Mouse (Mus musculus) gastrocnemius, postnatal 25 days (tissue): ENCODE measurements around the gene Mmp11. TPM values are rescaled to one million over a fixed set of nuclear protein-coding genes. Genes with fewer than 3 reads are reported as not detected.
A peak's percentile ranks its signal among the peaks of the same experiment; 100 is the strongest.

ENCODE experiments used
- DNase-seq: peaks from one replicate; pipeline ENCODE4 v3.0.0; 2022
- long read RNA-seq, 2 experiments: library from polyadenylated mRNA; stranded (forward); transcript quantifications; one replicate each; pipeline ENCODE4 v2.0.0; 2021
- total RNA-seq, 2 experiments: library from RNA; stranded (reverse); gene quantifications; 1 replicate in 1 of 2; 2 replicates in 1 of 2; pipeline ENCODE4 v1.2.3; 2021

The Mmp11 gene
- 1 to 10 TPM; 1.7 to 3.3 TPM for total RNA-seq
- long read RNA-seq, experiment 1, partial matches to known transcripts, result 0 of 1 reads
- long read RNA-seq, experiment 1, other reads (novel, unspliced or antisense), result 0 of 1 reads
- long read RNA-seq, experiment 2, partial matches to known transcripts, result 0 of 3 reads
- long read RNA-seq, experiment 2, other reads (novel, unspliced or antisense), result 0 of 3 reads

DNA sequence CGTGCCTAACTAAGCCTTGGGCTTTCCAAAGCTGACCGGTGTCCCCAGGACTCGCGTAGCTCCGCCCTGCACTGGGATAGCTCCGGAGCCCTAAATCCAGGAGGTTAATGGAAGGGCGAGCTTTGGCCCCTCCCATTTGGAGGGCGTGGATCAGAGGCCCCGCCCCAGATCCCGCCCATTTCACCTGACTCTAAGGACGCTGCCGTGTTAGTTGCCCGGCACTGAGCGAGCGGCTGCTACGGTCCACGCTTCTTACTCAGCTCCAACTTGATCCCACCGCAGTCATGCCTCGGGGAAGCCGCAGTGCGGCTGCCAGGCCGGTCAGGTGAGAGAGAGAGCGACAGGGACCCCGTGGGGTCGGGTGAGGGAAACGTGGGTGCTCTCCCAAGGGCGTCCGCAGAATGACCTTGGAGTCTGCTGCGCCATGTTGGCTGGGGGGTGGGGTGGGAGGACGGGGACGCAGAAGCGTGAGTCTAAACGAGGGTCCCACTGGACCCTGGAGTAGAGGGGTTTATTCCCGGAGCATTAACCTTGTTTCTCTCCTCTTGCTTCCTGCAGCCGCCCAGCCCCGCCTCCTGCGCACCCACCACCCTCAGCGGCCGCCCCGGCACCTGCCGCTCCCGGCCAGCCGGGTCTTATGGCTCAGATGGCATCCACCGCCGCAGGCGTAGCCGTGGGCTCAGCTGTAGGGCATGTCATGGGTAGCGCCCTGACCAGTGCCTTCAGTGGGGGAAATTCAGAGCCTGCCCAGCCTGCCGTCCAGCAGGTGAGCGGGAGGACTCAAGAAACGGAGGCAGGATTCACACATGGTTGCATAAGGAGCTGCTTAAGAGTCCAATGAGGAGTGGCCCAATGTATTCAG, at the start of gene Mmp11:
TSS of gene Mmp11 (minus strand) at position 817 of the 862 bp plus-strand sequence.
- DNase-seq, result peak; percentile 85

DNA sequence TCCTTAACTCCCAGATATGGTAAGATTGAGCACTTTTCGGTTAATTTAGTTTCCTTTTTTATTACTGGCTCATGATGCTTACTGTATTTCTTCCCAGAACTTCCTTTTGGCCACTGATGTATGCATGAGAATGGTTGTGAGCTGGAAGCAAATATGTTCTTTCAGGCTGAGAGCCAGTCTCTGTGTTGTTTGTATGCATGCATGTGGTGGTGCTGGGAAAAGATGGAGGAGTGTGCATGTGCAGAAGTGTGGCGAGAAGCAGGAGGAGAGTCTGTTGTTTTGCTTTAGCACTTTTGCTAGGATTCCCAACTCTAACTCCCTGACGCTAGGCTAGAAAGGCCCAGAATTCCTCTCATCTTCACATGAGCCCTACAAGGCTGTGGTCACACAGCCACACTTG, 43.1 kb upstream of the Mmp11 start:
- DNase-seq, result no peak

DNA sequence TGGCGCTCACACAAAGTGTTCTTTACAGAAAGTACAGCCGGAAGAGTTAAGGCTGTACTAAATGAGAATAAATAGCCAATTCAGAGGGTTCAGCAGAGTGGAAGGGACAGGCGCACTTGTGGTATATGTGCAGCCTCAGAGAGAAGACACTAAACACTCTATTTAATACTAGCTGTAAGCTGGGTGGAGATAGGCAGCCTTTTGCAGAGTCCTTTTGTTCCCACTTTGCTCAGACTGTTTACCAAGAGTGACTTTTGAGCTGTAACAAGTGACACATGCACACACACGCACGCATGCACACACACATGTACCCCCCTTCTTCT, 42.5 kb upstream of the Mmp11 start:
- no peak for DNase-seq

DNA sequence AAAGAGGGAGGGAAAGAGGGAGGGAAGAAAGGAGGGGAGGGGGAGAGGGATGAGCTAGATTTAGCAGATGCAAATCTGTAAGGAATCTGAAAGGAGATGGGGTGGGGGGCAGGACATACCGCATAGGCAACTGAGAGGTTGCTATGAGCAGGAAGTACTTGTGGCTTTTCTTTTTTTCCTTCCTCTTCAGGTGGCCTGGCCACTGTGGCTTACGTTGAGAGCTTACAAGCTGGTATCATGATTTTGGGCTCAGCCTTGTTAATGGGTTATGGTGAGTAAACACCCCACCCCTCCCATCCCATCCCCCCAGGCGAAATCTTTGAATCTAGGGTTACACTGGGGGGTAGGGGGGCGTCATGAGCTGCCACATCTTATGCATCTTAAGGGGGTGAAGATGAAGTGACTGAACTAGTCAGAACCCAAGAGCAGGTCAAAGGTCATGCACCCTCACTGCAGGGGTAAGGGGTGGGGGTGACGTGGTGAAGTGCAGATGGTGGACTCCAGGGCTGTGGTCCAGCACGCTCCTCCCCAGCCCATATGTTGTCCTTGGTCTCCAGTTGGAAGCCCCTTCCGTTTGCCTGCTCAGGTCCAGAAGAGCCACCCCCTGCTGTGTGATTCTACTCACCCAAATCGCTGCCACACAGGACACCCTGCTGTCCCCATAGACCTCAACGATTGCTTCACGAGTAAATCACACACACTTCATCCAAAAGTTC, 42.0 kb upstream of the Mmp11 start:
- no peak for DNase-seq

DNA sequence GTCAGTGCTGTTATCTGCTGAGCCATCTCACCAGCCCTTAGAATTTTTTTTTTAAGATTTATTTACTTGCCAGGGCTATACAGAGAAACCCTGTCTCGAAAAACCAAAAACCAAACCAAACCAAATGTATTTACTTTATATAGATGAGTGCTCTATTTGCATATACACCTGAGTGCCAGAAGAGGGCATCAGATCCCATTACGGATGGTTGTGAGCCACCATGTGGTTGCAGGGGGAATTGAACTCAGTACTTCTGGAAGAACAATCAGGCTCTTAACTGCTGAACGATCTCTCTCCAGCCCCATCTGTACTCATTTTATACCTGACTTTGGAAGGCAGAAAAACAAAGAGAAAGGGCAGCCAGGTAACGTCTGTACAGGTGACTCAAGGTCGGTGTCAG, 38.9 kb upstream of the Mmp11 start:
- no peak for DNase-seq

DNA sequence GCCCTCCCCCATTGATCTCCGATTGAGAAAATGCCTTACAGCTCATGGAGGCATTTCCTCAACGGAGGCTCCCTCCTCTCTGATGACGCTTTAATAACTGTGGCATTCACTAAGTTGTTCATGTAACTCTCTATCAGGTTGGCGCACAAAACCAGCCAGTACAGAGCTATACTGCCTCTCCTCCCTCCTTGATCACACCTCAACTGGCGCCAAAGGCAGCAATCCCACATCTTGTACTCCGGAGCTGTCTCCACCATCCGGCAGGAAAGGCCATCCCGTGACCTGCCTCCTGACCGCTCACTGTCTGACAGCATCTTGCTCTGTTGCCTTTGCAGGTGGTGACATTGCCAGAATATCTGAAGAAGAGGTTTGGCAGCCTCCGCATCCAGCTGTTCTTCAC, 37.5 kb upstream of the Mmp11 start:
- no peak for DNase-seq

DNA sequence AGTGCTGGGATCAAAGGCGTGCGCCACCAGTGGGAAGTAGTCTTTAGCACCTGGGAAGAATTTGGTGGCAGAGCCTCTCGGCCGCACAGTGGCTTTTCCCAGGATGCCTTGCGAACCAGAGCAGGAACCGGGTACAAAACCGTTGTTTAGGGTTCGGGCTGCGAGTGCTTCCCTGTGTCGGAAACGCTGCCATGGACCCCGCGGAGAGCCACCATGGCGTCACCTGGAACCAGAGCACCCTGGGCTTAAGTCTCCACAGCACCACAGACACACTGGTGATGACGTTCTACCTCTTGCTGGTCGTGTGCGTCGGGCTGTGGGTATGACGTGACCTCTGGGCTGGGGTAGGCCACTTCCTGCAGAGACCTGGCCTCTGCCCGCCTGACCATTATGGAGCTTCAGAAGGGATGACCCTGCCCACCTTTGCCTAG, 18.1 kb upstream of the Mmp11 start, which contains the start of gene Gm5134:
TSS of gene Gm5134 (plus strand) at position 134 of the 431 bp plus-strand sequence.
- DNase-seq, result no peak

DNA sequence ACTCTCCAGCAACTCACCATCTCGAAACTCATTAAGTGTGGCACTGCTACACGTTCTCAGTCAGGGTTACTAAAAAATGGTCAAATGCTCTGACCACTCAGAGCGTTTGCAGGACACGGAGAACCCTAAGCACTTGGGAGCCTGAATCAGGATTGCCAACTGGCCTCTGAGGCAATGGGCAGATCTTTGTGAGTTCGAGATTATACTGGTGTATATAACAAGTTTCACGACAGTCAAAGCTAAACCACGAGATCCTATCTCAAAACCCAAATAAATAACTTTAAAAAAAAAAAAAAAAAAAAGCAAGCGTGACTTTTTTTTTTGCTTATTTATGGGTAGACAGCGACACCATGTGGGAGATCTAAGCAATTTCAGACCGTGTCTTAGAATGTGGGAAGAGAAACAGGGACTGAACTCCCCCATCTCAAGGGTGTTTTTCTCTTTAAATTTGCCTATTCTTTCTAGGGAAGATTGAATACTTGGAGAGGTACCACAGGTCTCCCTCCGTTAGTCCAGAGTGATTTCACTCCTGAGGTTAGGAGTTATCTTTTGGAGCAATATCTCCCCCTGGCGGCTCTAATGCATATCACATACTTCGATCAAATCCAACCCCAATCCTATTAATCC, 15.2 kb upstream of the Mmp11 start:
- no peak for DNase-seq

DNA sequence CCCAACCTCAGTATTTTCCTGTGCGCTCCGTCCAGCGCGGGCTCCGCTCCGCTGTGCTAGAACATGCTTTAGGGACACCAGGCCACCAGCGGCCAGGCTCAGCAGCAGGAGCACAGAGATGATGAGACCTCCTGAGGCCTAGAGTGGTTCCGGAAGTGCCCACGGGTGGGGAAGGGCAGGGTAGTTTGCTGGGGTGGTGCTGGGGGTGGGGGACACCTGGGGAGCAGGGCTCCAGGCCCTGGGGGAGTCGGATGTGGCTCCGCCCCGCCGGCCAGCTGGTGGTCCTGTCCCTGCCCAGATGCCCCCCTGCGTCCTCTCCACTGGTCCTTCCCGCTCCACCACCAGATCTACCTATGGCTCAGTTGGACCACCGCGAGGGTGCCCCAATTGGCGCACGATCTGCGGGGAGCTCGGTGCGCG, 14.5 kb upstream of the Mmp11 start:
- no peak for DNase-seq

DNA sequence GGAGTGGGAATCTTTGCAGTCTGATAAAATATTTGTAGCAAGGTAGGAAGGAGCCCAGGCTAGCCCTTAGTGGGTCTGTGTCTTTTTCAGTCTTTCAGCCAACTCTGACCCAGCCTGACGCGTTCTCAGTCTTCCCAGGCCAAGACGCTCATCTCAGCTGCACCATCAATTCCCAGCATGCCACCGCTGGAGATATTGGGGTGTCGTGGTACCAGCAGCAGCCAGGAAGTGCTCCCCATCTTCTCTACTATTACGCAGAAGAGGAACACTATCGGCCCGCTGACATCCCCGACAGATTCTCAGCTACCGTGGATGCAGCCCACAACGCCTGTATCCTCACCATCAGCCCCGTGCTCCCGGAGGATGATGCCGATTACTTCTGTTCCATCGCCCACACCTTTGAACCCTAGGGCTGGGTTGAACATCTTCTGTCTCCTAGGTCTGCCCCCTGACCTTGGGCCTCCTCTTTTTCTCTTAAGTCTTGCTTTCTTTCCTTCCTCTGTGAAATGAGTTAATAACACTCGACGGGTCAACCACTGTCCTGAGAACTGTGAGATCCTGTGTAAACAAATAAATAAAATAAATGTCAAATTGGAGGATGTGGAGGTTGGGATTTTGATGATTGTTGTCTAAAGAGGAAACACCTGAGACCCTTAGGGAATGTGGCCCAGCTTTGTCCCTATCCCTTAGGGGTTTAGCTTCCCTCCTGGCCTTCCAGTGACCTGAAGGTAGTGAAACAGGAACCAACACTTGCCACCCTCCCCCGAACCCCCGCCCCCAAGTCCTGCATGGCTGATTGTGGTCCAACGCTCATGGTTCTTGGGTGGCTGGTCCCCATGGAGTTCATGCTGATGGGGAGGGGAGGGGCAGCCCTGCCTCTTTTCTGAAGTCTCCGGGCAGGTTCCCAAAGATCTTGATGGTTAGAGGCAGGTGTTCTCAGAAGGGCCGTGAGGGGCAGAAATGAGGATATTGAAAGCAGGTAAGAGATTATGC, 13.1 kb upstream of the Mmp11 start:
- DNase-seq, result no peak

DNA sequence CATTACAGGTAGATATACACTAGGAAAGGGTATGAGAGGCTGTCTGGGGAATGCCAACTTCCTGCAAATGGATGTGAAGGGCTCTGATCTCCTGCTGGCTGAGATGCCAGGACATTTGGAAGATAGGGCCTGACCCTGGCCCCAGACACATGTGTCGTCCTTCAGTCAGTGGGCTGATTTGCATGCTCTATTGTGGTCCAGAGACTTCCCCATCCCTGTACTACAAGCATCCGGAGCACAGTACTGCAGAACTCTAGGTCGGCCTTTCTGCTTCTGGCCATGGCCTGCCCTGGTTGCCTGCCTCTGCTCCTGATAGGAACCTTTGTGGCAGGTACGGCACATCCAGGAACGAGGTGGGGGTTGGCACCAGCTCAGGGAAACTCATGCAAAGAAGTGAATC, 11.8 kb upstream of the Mmp11 start:
- DNase-seq, result no peak

DNA sequence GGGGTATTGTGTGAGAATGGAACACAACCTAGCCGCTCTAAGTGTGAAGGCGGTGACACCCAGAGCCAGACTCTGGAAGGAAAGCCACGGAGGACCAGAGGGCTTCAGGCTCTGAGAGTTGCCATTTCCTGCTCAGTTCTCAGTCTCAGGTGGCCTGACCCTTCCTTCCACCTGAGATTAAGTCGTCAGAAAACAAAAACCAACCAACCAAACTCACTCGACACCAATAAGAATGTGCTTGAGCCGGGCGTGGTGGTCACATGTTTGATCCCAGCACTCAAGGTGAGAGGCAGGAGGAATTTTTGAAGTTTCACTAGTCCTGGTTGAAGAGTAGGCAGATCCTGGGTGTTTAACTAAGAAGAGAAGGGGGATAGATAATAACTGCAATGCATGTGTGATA, 9.6 kb upstream of the Mmp11 start:
- DNase-seq, result no peak

DNA sequence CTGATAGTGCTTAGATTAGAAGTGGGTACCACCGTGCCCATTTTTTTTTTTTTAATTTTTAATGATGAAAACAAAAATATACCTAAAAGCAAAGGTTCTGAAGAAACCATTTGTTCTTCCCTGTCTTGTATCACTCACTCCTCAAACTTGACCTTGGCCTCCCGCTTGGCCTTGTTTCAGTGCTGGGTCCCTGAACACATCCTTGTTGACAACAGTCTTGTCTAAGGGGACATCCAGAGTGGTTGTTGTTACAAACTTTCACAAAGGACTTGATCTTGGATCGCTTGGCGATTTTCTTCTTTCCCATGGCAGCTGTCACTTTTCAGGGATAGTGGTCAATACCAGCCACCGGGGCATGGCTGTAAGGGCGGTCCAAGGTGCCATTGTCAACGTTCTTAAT, 8.9 kb upstream of the Mmp11 start:
- no peak for DNase-seq

DNA sequence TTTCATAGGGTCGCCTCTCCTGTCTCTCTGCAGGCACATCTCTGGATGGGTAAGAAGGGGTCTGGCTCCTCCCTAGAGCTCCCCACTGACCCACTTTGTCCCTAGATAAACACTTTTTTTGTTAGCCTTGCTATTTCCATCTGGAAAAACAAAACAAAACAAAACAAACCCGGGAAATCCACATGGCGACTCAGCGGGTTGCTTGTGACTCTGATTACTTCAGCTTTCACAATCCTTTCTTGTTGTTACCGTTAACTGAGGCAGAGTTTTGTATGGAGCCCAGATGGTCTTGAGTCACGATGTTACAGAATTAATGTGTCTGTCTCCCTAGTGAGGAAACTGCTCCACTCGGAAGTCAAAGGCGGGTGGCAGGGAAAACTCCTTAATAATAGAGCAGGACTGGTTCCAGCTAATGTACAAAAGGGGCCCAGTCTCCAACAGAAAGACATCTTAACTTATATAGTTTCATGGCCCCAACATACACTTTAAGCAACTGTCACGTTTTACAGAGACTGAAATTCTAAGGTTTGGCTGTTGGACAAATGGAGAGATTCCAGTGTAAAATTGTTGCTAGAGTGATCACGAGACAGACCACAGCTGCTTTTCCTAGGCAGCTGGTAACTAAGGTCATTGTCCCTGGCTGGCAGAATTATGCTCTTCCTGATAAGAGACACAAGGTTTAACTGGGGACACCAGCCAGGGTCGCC, 7.9 kb upstream of the Mmp11 start:
- no peak for DNase-seq

DNA sequence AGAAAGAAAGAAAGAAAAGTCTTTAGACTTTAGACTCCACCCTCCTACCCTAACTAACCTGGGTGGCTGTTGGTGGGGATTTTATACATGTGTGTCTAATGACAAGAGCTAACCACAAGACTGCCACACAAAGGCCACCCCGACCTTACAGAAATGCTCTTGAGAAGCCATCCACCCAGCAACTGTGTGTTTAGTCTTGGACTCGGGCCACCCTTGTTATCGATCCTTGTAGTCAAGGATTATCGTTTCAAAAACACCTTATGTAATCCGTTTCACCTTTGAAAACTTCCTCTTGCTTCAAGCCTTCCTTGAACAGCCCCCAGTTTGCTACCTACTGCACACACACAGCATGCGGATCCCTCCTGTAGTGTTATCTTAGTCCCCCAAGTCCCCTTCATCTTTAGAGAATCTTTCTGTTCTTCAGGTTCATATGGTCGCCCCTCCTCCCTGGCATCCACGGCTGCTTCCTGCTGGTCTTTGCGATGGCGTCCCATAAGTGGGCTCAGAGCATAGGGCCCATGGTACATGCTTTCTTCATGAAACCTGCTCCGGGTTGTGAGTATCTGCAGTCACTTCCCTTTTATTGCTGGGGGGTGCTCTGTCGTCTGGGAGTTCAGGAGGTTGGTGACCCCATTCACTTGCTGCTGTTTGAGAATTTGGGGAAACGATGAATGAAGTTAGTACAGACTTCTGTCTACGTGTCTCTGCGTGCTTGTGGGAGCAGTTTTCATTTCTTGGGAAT, 6.6 kb upstream of the Mmp11 start, which contains the start of gene Vpreb3:
TSS of gene Vpreb3 (plus strand) at position 322 of the 742 bp plus-strand sequence.
- no peak for DNase-seq

DNA sequence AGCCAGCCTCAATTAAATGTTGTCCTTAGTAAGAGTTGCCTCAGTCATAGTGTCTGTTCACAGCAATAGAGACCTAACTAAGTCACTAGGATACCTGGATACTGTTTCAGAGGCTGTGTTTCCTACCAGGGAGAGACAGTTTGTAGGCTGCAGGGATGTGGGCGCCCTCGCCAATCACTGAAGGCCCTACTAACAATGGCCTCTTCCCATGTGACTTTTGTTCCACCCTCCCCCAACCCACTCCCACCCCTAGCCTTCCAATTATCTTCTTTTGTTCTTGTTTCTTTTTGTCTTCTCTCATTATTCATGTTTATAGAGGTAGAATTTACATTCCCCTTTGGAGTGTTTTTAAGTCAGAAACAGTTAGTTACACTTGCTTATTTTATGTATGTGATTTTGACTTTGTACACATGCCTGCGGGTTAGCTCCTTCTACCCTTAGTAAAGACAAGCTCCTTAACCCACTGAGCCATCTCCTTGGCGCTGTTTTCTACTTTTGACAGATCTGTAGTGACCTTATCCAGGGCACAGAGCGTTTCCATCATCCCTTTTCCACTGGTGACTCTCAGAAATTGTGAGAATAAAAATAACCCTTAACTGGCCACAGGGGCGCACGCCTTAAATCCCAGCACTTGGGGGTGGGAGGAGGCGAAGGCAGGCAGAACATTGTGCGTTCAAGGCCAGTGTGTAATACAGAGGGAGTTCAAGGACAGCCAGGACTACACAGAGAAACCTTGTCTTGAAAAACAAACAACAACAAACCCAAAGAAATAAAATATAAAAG, 4.9 kb upstream of the Mmp11 start:
- no peak for DNase-seq

DNA sequence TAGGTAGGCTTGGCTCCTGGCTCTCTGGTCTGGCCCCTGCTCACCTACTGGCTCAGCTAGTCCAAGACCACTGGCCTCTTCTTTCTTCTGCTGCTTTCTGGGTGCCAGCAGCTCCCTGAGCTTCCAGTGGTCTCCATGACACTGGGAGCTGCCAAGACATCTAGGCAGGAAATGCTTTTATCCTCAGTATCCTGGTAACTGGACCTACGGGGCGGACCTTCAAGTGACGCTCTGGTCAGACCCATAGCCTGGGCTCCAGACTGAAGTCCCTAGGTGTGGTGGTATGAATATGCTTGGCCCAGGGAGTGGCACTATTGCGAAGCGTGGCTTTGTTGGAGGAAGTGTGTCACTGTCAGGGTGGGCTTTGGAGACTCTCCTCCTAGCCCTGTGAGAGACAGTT, 4.2 kb upstream of the Mmp11 start, which contains the start of gene Gm867:
TSS of gene Gm867 (minus strand) at position 153 of the 400 bp plus-strand sequence.
- no peak for DNase-seq

DNA sequence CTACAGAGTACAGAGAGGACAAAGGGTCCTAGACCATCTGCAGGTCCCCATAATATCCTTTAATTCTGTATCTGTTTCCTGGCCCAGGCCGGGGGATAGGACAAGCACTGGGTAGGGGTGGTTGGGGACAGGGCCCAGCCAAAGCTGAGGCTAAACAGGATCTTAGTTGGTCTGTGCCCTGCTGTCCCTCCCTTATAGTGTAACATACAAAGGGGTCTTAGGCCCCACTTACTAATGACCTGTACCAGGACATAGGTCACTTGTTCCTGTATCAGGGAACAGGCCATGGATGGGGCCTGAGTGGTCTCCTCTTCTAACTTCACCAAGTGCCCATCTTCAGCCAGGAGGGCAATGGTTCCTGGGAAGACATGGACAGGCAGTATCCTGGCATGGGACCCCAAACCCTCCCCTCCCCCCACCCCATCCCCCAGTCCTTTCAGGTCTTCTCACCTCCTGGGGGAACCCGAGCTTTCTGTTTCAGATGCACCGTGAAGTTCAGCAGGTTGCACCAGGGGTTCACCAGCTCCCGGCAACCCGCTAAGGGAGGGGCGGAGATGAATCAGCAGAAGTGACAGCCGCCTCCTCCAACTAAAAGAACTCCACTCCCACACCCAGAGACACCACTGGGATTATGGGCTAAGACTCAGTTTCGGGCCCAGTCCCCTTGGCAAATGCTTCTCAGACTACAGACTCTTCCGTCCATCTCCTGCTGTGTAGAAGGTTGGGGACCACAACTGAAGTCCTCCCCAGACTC, 3.4 kb upstream of the Mmp11 start:
- no peak for DNase-seq
